Mouse (Mus musculus) CH12F3 (cell line): Measurements from ENCODE around the gene Gm5485.

ENCODE experiments used
- in situ Hi-C: fragments of 300-500 bp; cut with MboI; formaldehyde crosslinking; loops from 2 replicates; pipeline ENCODE4 v1.14.3; 2020; ENCODE audit warnings: low sequenced_read_pairs

Gm5485 gene

DNA sequence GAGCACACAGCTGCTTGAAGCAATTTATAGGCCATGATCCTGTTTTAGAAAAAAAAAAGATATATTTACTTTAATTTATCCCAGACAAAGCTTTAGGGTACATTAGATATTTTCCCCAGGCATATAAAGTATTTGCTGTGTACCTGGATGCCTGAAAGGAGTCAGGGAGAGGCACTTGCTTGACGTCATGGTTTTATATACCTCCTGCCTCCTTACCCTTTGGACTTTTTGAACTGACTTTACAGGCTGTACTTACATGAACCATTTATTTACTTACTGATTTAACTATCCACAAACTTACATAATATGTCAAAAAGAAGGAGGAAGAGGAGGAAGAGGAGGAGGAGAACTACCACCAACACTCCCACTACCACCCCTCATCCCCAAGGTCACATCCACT, at the start of gene Gm5485:
Gene Gm5485, minus strand, starts transcription at position 171 of the 400 bp plus-strand sequence.
- in situ Hi-C loops, result no loop called here

DNA sequence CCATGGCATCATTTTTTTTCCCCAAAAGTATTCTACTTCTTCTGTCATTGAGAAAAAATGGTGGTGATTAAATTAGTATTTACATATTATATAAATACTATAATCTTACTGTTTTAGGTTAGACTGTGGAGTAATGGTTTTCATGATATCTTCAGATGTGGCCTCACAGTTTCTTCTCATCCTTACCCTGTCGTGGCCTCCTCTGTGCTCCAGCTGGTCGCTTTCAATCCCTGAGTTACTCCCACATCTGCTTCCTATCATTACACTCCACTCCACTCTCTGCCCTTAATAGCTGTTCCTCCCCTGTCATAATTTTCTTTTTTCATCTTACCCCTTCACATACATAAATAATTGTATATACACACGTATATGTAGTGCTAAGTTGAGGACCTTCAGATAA, 41.0 kb upstream of the Gm5485 start:
- in situ Hi-C loops, result no loop called here

DNA sequence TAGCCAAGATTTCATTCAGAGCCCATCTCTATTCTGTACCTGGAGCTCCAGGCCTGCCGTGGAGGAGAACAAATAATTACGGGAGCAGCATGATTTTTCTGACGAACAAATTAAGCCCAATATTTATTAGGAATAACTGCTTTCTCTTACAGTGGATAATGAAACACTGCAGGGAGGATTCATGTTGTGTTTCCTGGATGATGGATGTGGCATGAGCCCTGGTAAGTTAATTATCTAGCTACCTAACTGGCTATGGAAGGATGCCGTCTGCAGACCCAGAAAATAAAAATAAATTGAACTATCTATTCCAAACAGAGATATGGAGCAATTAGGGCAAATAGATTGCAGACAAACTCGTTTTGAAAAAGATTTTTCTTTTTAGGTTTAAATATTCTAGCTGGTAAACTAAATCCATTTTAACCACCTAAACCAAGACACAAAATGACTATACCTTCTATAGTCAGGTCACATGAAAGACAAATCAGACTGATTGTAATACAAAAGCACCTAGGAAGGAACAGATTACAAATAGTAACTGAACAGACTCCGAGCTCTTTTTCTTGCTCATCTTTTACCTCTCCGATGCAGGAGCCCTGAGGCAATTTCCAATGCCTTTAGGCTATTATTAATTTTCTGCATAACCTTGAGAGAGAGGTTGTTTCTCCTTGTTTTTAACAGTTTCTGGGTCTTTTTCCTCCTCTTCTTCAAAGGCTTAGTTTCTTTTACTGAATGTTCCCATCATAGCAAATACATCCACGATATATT, 34.1 kb upstream of the Gm5485 start:
- in situ Hi-C loops, result no loop called here

DNA sequence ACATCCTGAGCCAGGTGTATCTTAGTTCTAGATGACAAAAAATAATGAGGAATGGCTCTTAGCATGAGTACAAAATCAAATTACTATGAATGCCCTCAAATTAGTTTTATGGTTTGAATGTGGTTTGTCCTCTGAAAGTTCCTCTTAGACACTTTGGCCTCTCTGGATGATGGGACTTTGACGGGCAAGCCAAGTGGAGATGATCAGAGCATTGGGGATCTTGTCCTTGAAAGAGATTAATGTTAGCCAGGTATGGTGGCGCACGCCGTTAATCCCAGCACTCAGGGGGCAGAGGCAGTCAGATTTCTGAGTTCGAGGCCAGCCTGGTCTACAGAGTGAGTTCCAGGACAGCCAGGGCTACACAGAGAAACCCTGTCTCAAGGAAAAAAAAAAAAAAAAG, 32.4 kb upstream of the Gm5485 start:
- in situ Hi-C loops, result no loop called here

DNA sequence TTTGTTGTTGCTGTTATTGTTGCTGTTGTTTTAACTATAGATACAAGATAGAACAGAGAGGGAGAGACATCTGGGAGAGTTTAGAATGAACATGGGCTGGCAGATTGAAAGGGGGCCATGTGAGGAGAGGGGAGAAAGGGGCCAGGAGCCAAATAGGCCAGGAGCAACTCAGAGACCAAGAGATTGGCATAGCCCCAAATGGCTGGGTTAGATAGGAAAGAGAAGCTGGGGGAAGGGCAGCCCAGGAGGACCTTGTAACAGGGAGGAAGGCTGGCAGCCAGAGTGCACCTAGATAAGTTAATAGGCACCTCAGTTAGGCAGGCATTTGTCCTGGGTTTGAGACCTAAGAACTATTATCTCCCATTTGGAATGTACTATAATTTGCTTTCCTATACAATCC, 25.3 kb upstream of the Gm5485 start:
- in situ Hi-C loops, result no loop called here

DNA sequence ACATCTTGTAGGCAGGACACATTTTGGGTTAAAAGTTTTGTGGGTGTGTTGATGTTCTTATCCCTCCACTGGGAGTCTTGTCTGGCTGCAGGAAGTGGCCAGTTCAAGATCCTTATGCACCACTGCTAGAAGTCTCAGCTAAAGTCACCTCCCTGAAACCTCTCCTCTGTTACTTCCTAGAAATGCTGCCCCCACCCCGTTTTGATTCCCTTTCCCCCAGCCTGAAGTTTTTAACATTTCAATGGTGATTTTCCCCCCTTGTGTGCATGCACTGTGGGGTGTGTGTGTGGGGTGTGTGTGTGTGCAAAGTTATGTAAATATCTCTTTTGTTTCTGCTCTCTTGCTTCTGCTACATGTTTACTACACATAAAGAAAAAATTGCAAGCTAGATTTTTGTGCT, 23.2 kb upstream of the Gm5485 start:
- in situ Hi-C loops, result no loop called here

DNA sequence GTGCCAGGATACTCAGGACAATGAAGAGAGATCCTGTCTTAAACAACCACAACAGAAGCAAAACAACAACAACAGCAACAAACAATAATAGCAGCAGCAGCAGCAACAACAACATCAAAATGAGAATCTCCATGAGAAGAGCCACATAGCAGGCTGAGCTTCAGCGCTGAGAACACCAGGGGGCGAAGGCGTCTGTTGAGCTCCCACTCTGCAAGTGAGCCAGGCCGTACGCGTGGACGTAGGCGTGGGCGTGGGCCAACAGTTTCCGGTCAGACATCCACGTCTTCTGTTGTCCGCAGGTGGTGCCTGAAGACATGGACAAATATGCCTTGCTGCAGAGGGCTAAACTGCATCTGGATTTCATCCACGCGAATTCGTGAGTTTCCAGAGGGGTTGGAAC, 18.8 kb upstream of the Gm5485 start, which contains the start of gene Morc1:
Gene Morc1, plus strand, starts transcription at position 211 of the 400 bp plus-strand sequence.
- in situ Hi-C loops, result no loop called here

DNA sequence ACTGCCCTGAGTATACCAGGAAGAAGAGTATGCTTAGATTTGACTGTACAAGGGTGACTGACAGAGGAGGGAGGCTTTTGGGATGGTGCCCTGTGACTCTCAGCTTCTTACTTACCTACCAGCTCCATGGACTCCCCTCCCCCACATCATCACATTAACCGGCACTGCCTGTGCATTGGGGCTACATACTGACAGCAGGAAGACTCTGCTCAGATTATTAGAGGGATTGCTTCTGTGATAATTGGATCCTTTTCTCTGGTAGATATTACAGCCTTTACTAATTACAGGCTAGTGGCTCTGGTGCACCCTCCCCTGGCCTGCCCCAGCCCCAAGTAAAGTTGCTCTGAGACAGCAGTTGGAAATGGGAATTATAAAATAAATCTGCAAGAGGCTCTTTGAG, 17.2 kb upstream of the Gm5485 start:
- in situ Hi-C loops, result no loop called here

DNA sequence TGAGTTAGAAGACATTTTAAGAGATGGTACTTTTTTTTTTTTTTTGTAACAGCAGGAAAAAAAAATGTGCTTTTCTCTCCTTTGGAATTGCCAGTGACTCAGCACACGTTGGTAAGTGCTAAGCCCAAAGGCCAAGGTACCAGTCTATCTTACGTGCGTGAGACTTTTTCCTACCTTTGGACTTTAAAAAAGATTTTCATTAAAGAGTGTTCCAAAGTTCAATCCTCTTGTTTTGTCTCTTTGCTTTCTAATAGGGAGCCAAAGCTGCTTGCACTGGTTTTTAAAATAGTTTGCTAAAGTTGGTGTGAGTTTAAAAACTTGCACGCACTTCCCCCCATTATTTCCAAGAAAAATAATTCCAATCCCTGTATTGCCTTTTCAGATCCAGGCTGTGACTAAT, 11.9 kb upstream of the Gm5485 start:
- in situ Hi-C loops, result no loop called here

DNA sequence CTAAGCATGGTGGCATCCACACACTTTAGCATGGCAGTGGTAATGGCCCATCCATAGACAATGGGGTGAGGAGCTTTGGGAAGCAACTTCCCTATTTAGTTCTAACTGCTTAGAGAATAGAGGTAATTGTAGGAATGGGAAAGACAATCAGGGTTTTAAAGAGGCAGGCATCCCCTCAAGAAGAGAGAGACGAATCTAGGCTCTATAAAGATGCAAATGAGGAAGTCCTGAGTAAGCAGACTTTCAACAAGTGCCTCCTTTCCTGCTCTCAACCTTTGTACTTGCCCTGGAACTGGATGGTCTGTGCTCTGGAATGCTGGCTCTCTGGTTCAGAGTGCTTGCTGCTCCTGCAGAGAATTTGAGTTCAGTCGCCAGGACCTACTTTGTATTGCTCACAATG, 10.3 kb upstream of the Gm5485 start:
- in situ Hi-C loops, result no loop called here

DNA sequence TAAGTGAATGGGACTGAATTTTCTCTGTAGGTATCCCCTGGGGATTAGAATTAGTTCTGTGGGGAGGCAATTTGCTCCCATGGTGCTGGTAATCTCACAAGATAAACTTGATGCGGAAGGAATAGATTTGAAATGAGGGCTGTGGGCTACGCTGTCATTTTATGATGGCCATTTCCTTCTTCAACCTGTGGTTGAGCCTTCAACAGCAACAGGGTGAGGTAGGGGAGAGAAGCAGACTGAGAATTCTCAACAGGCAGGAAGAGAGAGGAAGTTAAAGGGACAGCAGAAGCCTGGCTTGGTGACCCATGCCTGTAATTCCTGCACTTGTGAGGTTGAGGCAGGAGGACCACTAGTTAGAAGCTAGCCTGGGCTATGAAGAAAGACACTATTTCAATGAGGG, 6.8 kb upstream of the Gm5485 start:
- in situ Hi-C loops, result no loop called here

DNA sequence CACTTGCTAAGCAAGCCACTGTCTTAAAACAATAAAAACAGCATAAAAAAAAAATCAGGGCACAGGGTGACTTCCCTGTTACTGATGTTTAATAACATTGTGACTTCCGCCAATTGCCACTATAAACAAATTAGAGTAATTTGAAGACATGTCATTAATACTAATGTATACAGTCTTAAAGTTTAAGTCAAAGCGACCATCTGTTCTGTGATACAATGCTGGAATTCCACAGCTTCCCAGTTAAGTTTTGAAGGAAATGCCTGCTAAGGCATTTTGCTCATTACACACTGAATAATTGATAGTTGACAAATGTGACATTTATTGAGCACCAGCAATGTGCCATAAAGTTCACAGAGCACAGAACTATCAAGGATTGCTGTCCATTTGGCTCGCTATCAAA, 6.3 kb upstream of the Gm5485 start:
- in situ Hi-C loops, result no loop called here

DNA sequence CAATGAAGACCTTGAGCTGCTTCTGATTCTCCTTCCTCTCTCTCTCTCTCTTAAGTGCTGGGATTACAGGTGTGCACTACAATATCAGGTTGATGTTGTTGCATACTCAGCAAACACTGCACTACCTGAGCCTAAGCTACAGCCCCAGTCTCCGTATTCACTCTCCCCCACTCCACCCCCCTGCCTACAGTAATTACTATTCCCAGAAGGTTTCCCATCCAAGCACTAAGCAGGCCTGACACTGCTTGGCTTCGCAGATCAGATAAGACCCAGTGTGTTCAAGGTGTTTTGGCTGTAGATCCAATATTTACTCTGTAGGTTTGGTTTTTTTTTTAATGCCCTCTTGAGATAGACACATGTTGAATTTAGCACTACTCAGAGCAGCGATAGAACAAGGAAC, 2.1 kb downstream of the Gm5485 start:
- in situ Hi-C loops, result no loop called here

DNA sequence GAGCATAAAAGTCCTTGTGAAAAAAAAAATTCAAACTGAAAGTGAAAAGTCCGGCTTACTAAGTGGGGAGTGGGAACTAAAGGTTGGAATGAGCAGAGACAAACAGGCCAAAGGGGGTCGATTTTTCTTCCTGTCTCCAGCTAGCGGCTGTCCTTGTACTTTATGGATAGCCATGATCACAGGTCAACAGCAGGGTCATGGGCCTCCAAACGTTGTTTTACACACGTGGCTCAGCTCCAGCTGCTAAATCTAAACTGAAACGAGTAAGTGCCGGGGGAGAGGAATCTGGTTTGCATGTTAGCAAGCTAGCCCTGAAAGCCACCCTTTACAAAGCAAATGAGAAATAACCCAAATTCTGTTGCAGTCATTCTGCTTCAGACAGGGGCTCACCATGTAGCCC, 2.6 kb downstream of the Gm5485 start:
- in situ Hi-C loops, result no loop called here

DNA sequence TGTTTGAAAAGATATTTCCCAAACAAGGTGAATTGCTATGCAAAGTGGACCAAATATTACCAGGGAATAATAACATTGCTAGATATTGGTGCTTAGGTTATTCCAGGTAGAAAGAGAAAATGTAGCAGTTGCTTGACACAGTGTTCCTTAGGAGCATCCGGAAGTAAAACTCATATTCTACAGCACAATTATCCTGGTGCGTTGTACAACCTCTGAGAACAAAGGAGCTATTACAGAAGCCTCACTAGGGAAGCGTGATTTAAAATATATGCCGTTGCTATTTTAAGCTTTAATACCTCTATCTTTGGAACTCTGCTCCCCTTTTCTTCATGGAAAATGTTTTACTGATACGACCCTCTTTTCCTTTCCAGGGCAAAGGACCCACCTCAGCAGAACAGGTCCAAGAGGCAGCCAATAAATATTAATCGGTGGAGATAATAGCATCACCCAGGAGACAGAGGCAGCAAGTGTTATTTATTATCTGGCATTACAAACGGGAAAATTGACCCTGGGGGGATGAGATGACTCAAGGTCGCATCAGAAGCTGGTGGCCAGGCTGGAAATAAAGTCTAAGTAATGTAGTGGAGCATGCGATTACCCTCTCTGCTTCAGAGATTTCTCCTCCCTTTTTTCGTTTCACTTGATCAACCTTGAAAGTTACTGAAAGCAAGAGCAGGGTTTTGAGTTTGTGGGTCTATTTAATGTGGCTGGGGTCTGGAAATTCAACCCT, 6.4 kb downstream of the Gm5485 start:
- in situ Hi-C loops, result no loop called here

DNA sequence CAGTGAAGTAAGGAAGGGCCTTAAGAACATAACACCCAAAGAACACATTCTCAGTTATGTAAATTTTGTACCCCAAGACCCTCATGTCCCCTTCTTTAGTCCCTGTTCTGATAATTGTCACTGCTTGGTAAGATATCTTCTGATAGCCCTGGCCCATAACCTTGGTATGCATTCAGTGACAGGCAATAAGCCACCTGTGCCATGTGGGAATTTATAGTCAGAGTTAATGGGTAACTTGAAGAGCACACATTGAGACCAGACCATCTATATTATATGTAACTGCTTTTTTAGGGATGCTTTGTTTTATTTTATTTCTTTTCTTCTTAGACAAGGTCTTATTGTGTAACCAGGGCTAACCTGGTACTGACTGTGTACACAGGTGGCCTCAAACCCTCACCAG, 8.2 kb downstream of the Gm5485 start:
- in situ Hi-C loops, result no loop called here

DNA sequence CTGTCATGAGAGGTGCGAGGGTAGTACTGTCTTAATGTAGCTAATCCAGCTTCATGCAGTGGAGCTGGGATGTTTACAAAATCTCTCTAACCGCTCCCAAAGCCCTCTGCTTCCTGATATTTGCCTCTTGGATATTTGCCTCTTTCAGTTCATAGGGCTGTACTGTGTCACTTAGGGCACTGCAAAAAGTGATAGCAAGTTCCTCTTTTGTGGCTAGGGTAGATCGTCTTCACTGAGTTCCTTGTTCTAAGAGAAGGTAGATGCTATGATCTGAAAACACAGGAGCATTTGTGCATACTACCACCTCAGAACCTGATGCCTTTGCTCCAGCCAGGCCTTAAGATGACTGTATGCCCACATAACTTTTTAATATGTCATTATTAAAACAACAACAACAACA, 8.8 kb downstream of the Gm5485 start:
- in situ Hi-C loops, result no loop called here

DNA sequence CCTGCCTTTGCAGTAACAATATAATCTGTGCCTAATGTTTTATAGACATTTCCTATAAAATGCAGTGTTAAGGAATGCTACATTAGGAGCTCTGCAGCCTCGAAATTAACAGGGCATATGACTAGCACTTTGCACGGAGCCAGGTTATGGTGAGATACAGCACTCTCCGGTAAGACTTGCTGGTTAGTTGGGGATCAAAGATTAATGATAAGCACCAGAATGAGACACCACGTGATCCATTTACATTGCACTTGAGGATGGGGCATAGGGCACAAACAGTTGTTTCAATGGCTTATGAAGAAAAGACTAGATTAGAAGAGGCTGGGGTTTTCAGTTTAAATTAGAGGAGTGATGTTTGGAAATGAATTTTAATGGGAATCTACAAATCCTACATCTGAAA, 9.3 kb downstream of the Gm5485 start:
- in situ Hi-C loops, result no loop called here

DNA sequence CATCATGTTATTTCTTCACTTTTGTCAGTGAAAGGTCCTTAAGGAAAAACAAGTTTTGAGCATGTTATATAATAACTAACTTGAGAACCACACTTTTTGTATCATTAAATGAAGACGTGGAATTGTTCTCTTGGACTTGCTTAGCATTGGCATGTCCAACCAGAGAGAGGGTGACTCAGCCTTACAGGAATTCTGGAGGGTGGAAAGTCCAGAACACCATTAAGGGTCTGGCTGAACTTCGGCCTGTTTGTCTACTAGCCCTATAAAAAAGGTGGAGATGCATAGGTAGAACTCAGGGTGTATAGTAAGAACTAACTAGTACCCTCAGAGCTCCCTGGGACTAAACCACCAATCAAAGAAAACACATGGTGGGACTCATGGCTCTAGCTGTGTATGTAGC, 16.9 kb downstream of the Gm5485 start:
- in situ Hi-C loops, result no loop called here

DNA sequence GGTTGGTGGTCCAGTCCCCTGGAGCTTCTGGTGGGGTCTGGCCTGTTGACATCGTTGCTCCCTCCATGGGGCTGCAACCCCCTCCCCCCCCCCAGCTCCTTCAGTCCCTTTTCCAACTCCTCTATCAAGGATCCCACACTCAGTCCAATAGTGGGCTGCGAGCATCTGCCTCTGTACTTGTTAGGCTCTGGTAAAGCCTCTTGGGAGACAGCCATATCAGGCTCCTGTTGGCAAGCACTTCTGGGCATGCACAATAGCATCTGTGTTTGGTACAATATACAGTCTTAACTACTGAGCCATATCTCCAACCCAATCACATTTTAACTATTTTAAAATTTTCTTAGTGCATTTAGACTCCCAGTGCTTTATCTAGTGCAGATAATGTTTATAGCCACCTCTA, 25.2 kb downstream of the Gm5485 start:
- in situ Hi-C loops, result no loop called here

DNA sequence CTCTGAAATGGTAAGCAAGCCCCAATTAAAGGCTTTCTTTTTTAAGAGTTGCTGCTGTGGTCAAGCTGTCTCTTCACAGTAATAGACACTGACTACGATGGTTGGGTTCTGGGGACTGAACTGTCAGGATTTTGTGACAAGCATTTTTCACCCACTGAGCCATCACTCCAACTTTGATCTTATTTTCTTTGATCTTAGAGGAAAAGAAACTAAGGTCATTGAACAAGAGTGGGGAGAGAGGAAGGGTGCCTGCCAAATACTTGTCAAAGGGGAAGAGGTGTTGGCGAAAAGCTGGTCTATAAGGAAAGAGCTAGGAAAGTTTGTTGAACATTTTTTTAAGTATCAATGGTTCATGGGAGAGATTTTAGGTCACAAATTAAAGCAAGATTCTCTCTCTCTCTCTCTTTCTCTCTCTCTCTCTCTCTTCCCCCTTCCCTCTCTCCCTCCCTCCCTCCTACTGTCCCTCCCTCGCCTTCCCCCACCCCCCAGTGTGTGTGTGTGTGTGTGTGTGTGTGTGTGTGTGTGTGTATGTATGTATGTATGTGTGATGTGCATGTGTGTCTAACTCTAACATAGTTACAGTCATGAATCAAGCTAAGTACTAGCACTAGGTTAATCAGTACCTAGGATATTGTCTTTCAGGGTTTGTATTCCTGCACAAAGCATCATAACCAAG, 28.5 kb downstream of the Gm5485 start:
- in situ Hi-C loops, result no loop called here
